Mouse (Mus musculus): ENCODE data around the gene Them7. TPM values are rescaled to one million over a fixed set of nuclear protein-coding genes. Genes with fewer than 3 reads are reported as not detected.
A peak's percentile ranks its signal among the peaks of the same experiment; 100 is the strongest.

Them7 gene
- polyA plus RNA-seq, 1 experiment from 2014 or later: 0.87 TPM

- Histone ChIP-seq H3K27me3 (no peaks in the 10 kb centered on the region), H3K4me1 (replicated peaks) (no peaks in the 10 kb centered on the region), H3K4me2 (no peak overlapping the region), H3K9ac (no peak overlapping the region), H3K36me3 (no peaks in the 10 kb centered on the region), H3K27ac (no peak overlapping the region), H3K4me3 (no peak overlapping the region), H3K9me3 (replicated peaks) (no peaks in the 10 kb centered on the region)
- 73% methylated on average over 5 of the region's 5 CpGs for WGBS
- no peak for ATAC-seq (replicated peaks; ENCODE audit: insufficient number of reproducible peaks, insufficient read depth, low FRiP score, low read depth)
Observed at GRCm38 (mm10) chr2:105417663-105418062, 193.5 kb downstream of the Them7 start.

DNA sequence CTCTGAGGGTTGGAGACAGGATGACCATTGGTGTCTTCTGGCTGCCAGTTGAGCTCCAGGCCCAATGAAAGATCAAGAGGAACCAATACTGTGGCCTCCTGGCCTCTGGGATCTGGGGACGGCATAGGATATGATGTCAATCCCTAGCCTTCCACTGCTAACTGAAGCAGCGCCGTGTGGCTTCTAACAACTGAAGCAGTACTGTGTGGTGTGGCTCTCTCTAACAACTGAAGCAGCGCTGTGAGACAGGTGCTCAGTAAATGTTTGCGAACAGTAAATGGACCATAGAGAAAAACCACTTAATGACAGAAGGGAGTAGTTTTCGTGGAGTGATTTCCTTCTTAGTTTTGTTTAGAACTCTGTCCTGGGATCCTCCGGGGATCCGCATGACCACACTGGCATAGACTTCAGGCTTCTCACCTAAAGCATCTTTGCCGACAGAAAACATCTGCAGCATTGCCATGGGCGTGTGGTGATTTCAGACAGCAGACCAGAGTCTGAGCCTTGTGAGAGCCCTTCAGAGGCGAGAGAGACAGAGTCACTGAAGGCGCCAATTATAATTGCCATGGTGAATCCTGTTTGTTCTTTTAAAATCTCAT is 194.6 kb downstream of the Them7 start:
- Histone ChIP-seq H3K27me3 (no peaks in the 10 kb centered on the region), H3K27ac (no peak overlapping the region), H3K9ac (no peak overlapping the region), H3K4me2 (no peak overlapping the region), H3K9me3 (replicated peaks) (no peaks in the 10 kb centered on the region), H3K4me1 (replicated peaks) (no peaks in the 10 kb centered on the region), H3K36me3 (no peaks in the 10 kb centered on the region), H3K4me3 (no peak overlapping the region)
- no peak for ATAC-seq (replicated peaks; ENCODE audit: insufficient number of reproducible peaks, insufficient read depth, low FRiP score, low read depth)
- 84% methylated on average over 12 of the region's 12 CpGs for WGBS

DNA sequence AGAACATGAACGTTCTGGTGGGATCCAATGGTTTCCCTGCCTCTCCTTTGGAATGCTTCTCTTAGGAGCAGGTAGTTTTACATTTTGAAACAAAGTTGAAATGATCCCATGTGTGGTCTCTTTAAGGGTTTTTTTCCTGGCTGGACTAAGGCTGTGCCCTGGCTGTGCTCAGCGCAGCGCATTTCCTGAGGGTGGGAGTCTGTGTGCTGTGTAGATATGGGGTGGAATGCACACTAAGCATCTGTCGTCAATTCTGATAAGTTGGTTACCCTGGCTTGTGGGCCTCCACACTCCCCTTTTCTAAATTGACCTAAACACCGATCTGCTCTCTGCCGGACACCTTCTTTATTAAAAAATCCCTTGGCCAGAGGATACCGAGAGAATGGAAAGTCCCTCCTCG is 203.3 kb downstream of the Them7 start:
- Histone ChIP-seq H3K27ac (no peak overlapping the region), H3K4me2 (peak overlapping the region; percentile 57), H3K4me1 (replicated peaks) (peaks cover 8% of the 10 kb centered on the region), H3K4me3 (peak overlapping the region; percentile 31), H3K9me3 (replicated peaks) (no peaks in the 10 kb centered on the region), H3K27me3 (peaks cover 2% of the 10 kb centered on the region; the same call in 1 of the 2 replicates), H3K36me3 (no peaks in the 10 kb centered on the region), H3K9ac (no peak overlapping the region)
- 23% methylated on average over 8 of the region's 8 CpGs for WGBS
- ATAC-seq (replicated peaks; ENCODE audit: insufficient number of reproducible peaks, insufficient read depth, low FRiP score, low read depth): peak; percentile 72; the same call in 1 of the 2 replicates

- H3K4me1 ChIP-seq (replicated peaks): peaks cover 12% of the 10 kb centered on the region
- no peak for ATAC-seq (replicated peaks; ENCODE audit: insufficient number of reproducible peaks, insufficient read depth, low FRiP score, low read depth)
- peaks cover 2% of the 10 kb centered on the region; the same call in 1 of the 2 replicates for H3K27me3 ChIP-seq
- 3% methylated on average over 12 of the region's 12 CpGs for WGBS
- peak overlapping the region; percentile 57 for H3K4me2 ChIP-seq
- H3K36me3 ChIP-seq: no peaks in the 10 kb centered on the region
- H3K9me3 ChIP-seq (replicated peaks): no peaks in the 10 kb centered on the region
- peak overlapping the region; percentile 31 for H3K4me3 ChIP-seq
- no peak overlapping the region for H3K27ac ChIP-seq
- H3K9ac ChIP-seq: no peak overlapping the region
Observed at GRCm38 (mm10) chr2:105428029-105428428, 203.9 kb downstream of the Them7 start.

DNA sequence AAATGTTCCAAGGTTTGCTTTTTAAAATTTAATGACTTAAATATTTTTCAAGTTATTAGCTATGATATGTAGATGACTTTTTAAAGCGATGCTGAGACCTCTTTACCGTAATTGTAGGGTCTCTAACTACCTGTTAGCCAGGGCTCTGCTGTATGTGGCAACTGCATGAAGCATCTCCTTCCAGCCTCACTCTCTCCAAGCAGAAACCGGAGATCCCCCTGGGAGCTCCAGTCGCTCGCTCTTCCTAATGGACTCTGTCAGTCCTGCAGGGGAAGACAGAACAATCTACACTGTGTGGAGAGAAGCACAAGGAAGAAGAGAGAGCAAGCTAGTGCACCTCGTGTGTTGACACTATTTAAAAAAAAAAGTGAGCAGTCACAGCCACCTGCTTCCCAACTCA is 204.3 kb downstream of the Them7 start:
- Histone ChIP-seq H3K4me1 (replicated peaks) (peaks cover 17% of the 10 kb centered on the region), H3K36me3 (no peaks in the 10 kb centered on the region), H3K9me3 (replicated peaks) (no peaks in the 10 kb centered on the region), H3K27me3 (peaks cover 2% of the 10 kb centered on the region; the same call in 1 of the 2 replicates), H3K4me3 (no peak overlapping the region), H3K27ac (no peak overlapping the region), H3K9ac (no peak overlapping the region), H3K4me2 (no peak overlapping the region)
- no peak for ATAC-seq (replicated peaks; ENCODE audit: insufficient number of reproducible peaks, insufficient read depth, low FRiP score, low read depth)
- WGBS: 27% methylated on average over 6 of the region's 6 CpGs

Other genes with a start within 250 kb of the Them7 start
- gene Eif3m, start 207.2 kb upstream of the Them7 start, polyA plus RNA-seq (2015; fragmentation: Nextera tagmentation; extraction: Ambion mirVana): 181 and 194 TPM in 2 replicates
- not detected in 2 replicates for gene Gm11060, start 132.3 kb upstream of the Them7 start, polyA plus RNA-seq (2015; fragmentation: Nextera tagmentation; extraction: Ambion mirVana)
- gene Wt1, start 97.8 kb upstream of the Them7 start, polyA plus RNA-seq (2015; fragmentation: Nextera tagmentation; extraction: Ambion mirVana): 21.9 and 23.5 TPM in 2 replicates
- 129 and 144 TPM in 2 replicates for gene Rcn1, start 175.0 kb downstream of the Them7 start, polyA plus RNA-seq (2015; fragmentation: Nextera tagmentation; extraction: Ambion mirVana)